Mouse (Mus musculus): ENCODE results near the gene Kdm4b. TPM values are rescaled to one million over a fixed set of nuclear protein-coding genes. Genes with fewer than 3 reads are reported as not detected.

Gene Kdm4b
- 9.5 and 10.4 TPM in 2 replicates for total RNA-seq (2014; rRNA removed)
- 13.0 and 15.6 TPM in 2 replicates for polyA plus RNA-seq (2012; rRNA removed)

DNA sequence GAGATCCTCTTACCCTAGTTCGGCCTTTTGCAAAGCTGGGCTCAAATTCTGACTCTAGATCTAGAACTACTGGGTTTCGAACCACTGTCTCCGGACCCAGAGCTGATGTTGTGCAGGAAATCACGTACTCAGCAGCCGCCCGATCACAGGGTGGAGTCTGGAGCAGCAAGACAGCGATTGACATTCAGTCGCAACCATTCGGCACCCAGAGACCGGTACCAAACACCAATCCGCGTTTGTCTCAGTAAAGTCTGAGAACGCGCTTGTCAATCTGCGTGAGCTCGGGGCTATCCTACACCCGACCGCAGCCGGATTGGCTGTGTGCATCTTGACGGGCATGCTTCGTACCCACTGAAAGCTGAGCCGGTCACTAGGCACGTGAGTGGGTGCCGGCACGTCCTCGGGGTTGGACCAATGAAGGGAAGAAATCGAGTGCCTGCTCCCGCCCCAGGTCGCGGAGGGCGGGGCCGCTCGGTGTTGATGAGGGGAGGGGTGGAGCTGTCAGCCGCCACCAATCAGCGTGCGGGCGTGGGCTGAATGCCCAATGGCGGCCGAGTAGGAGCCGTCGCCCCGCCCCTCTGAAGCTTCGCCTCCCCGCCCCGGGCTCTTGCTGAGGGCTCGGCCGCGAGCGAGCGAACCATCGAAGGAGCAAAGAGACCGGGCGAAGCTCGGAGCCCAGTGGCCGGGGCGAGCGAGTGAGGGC lies at the start of gene Kdm4b:
Gene Kdm4b (plus strand): TSS at position 613 of the 703 bp plus-strand sequence.
- Histone ChIP-seq H3K27ac (replicated peaks; ENCODE audit: insufficient read depth, low read depth, low read length) (peak within 1 kb of the TSS; percentile 59), H3K79me2 (ENCODE audit: control insufficient read depth, insufficient read depth, low read length) (peaks cover 30% of the 10 kb centered on the region), H3K4me1 (ENCODE audit: control insufficient read depth, insufficient read depth, low read length) (peaks cover 19% of the 10 kb centered on the region), H3K36me3 (ENCODE audit: control insufficient read depth, insufficient read depth, low read length) (no peaks in the 10 kb centered on the region), H3K9ac (ENCODE audit: low read depth, low read length) (peak within 1 kb of the TSS; percentile 90), H3K4me3 (ENCODE audit: insufficient read depth, low read depth, low read length) (peak within 1 kb of the TSS; percentile 72), H3K27me3 (ENCODE audit: control insufficient read depth, insufficient read depth, low read length) (no peaks in the 10 kb centered on the region)
- WGBS = under 1% methylated on average over 56 of the region's 57 CpGs
- DNase-seq (ENCODE audit: extremely low read depth, low read depth, low spot score) = peak; percentile 99
- TF ChIP-seq POLR2A (IDR thresholded peaks at IDR 0.05; ENCODE audit: extremely low read depth, insufficient read depth, low read length) (peak; percentile 60; the same call in 1 of the 2 replicates), CTCF (IDR thresholded peaks at IDR 0.05; ENCODE audit: low read depth, low read length) (no peak)

GRCm38 (mm10) chr17:56276643-56277566 lies 49.0 kb upstream of the Kdm4b start, which contains the start of gene Ticam1:
Gene Ticam1, minus strand, starts transcription at chr17:56276786.
- Histone ChIP-seq H3K36me3 (ENCODE audit: control insufficient read depth, insufficient read depth, low read length) (peaks cover 12% of the 10 kb centered on the region; the same call in 1 of the 2 replicates), H3K4me3 (ENCODE audit: insufficient read depth, low read depth, low read length) (peak within 1 kb of the TSS; percentile 86), H3K4me1 (ENCODE audit: control insufficient read depth, insufficient read depth, low read length) (peaks cover 39% of the 10 kb centered on the region), H3K9ac (ENCODE audit: low read depth, low read length) (peak within 1 kb of the TSS; percentile 91), H3K79me2 (ENCODE audit: control insufficient read depth, insufficient read depth, low read length) (peaks cover 24% of the 10 kb centered on the region), H3K27ac (replicated peaks; ENCODE audit: insufficient read depth, low read depth, low read length) (peak within 1 kb of the TSS; percentile 94), H3K27me3 (ENCODE audit: control insufficient read depth, insufficient read depth, low read length) (no peaks in the 10 kb centered on the region)
- TF ChIP-seq POLR2A (IDR thresholded peaks at IDR 0.05; ENCODE audit: extremely low read depth, insufficient read depth, low read length) = peak; percentile 65
- TF ChIP-seq CTCF (IDR thresholded peaks at IDR 0.05; ENCODE audit: low read depth, low read length) = no peak
- under 1% methylated on average over 21 of the region's 21 CpGs for WGBS
- peak; percentile 97 for DNase-seq (ENCODE audit: extremely low read depth, low read depth, low spot score)

GRCm38 (mm10) chr17:56277567-56277893 lies 48.3 kb upstream of the Kdm4b start:
- Histone ChIP-seq H3K9ac (ENCODE audit: low read depth, low read length) (peak overlapping the region; percentile 57; the same call in 1 of the 2 replicates), H3K27ac (replicated peaks; ENCODE audit: insufficient read depth, low read depth, low read length) (peak overlapping the region; percentile 62; the same call in 1 of the 2 replicates), H3K4me3 (ENCODE audit: insufficient read depth, low read depth, low read length) (no peak overlapping the region), H3K79me2 (ENCODE audit: control insufficient read depth, insufficient read depth, low read length) (peaks cover 18% of the 10 kb centered on the region), H3K36me3 (ENCODE audit: control insufficient read depth, insufficient read depth, low read length) (peaks cover 13% of the 10 kb centered on the region; the same call in 1 of the 2 replicates), H3K4me1 (ENCODE audit: control insufficient read depth, insufficient read depth, low read length) (peaks cover 35% of the 10 kb centered on the region), H3K27me3 (ENCODE audit: control insufficient read depth, insufficient read depth, low read length) (no peaks in the 10 kb centered on the region)
- DNase-seq (ENCODE audit: extremely low read depth, low read depth, low spot score) = no peak
- 43% methylated on average over 2 of the region's 2 CpGs for WGBS
- no peak for TF ChIP-seq CTCF (IDR thresholded peaks at IDR 0.05; ENCODE audit: low read depth, low read length)
- no peak for TF ChIP-seq POLR2A (IDR thresholded peaks at IDR 0.05; ENCODE audit: extremely low read depth, insufficient read depth, low read length)

DNA sequence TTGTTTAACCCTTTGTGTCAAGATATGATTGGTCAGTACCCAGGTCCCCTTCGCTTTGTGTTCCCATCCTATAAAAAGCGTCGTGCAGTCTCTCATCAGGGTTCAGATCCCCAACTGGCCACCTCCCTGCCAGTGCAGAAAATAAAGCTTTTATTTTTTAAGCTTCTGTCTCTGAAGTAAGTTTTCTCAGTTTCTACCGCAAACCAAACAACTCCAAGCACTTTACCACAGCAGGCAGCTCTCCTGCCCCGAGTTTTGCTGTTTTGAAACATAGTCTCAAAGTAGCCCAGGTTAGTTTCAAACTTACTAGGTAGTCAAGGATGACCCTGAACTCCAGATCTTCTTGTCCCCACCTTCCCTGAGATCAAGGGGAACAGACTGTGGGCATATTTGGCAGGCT lies 47.5 kb upstream of the Kdm4b start:
- no peak overlapping the region for H3K4me3 ChIP-seq (ENCODE audit: insufficient read depth, low read depth, low read length)
- H3K79me2 ChIP-seq (ENCODE audit: control insufficient read depth, insufficient read depth, low read length) = peaks cover 14% of the 10 kb centered on the region
- peaks cover 28% of the 10 kb centered on the region for H3K4me1 ChIP-seq (ENCODE audit: control insufficient read depth, insufficient read depth, low read length)
- WGBS = 93% methylated on average over 5 of the region's 5 CpGs
- H3K27me3 ChIP-seq (ENCODE audit: control insufficient read depth, insufficient read depth, low read length) = no peaks in the 10 kb centered on the region
- DNase-seq (ENCODE audit: extremely low read depth, low read depth, low spot score) = no peak
- no peak overlapping the region for H3K27ac ChIP-seq (replicated peaks; ENCODE audit: insufficient read depth, low read depth, low read length)
- no peak overlapping the region for H3K9ac ChIP-seq (ENCODE audit: low read depth, low read length)
- TF ChIP-seq POLR2A (IDR thresholded peaks at IDR 0.05; ENCODE audit: extremely low read depth, insufficient read depth, low read length) (no peak), CTCF (IDR thresholded peaks at IDR 0.05; ENCODE audit: low read depth, low read length) (no peak)
- peaks cover 17% of the 10 kb centered on the region; the same call in 1 of the 2 replicates for H3K36me3 ChIP-seq (ENCODE audit: control insufficient read depth, insufficient read depth, low read length)

DNA sequence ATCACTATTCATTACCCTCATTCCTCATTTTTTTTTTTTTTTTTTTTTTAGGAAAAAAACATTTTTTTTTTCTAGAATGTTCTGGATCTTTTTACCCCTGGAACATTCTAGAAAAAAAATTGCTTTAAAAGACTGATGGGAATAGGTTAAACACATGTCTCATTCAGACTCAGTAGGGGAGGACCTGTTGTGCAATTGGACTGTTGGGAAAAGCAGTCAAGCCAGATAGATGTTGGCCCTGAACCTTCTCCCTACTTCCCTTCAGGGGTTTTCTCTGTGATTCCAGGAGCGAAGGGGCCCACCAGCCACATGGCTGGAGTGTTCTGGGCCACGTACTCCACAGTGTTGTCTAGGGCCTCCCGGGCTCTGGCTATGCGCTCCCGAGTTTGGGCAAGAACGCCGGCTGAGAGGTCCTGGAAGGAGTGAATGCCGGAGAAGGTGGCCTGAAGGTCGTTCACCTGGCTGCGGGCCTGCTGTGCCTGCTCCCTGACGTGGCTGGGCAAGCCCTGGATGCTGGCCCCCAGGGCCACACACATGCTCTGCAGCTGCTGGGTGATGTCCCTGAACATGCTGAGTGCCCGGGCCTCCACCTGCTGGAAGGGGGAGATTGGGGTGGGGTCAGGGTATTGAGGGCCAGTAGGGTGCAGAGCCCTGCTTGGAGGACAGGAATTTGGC lies 46.2 kb upstream of the Kdm4b start:
- Histone ChIP-seq H3K4me1 (ENCODE audit: control insufficient read depth, insufficient read depth, low read length) (peaks cover 17% of the 10 kb centered on the region), H3K79me2 (ENCODE audit: control insufficient read depth, insufficient read depth, low read length) (peaks cover 3% of the 10 kb centered on the region; the same call in 1 of the 2 replicates), H3K9ac (ENCODE audit: low read depth, low read length) (peak overlapping the region; percentile 61), H3K4me3 (ENCODE audit: insufficient read depth, low read depth, low read length) (no peak overlapping the region), H3K36me3 (ENCODE audit: control insufficient read depth, insufficient read depth, low read length) (peaks cover 21% of the 10 kb centered on the region), H3K27ac (replicated peaks; ENCODE audit: insufficient read depth, low read depth, low read length) (peak overlapping the region; percentile 97), H3K27me3 (ENCODE audit: control insufficient read depth, insufficient read depth, low read length) (no peaks in the 10 kb centered on the region)
- 25% methylated on average over 12 of the region's 12 CpGs for WGBS
- peak; percentile 83 for DNase-seq (ENCODE audit: extremely low read depth, low read depth, low spot score)
- no peak for TF ChIP-seq POLR2A (IDR thresholded peaks at IDR 0.05; ENCODE audit: extremely low read depth, insufficient read depth, low read length)
- TF ChIP-seq CTCF (IDR thresholded peaks at IDR 0.05; ENCODE audit: low read depth, low read length) = no peak

All from liver, adult 2 months (tissue).